Mouse (Mus musculus): ENCODE results near the gene Cnga1.

The Cnga1 gene

DNA sequence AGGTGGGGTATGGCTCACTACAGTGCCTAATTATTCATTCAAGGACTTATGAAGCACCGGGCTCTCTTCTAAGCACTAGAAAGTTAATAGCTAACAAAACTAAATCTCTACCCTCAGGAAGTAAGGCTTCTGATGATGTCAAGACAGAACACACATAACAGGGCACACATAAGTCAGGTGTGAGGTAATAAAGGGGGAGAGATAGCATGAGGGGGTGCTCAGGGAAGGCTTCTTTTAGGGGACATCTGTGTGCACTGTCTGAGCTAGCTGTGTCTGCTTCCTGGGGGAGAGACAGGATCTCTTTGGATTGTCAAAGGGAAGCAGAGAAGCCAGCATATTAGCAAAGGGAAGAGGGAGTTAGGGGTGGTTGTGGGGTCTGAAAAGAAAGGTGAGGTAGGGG is at the start of gene Cnga1:
TSS of gene Cnga1 (minus strand) at position 101 of the 400 bp plus-strand sequence.
- DNase-seq: no peak

DNA sequence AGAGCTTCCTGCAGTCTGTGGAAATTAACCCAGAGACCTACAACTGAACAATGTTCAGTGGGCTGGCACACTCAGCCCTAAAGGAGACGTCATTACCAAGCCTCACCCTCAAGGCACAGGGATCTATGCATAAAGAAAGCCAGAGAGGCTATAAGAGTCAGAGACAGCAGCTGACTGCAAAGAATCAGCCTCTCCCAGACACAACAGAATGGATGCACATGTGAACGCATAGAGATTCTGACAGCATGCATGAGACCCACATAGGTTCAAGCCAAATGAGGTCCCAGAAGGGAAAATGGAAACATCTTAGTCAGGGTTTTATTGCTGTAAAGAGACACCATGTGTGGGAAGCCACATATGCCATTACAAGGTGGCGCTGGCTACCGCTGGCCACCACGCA is 46.4 kb upstream of the Cnga1 start:
- DNase-seq: no peak

DNA sequence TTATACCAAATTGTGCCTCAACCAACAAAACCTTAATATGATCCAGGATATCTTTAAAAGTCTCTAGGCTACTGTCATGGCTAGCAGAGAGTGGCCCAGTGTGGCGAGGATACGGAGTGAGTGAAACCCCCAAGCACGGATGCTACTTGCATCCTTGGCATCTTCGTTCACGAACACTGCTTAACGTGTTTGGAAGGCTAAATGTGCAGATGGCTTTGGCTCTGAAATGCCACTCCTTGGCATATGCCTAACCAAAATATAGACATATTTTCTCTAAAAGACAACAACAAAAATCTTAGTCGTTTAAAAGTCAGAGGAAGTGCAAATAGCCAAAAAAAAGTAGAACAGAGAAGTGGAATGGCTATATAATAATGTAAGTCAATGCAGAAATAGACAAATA is 45.5 kb upstream of the Cnga1 start:
- DNase-seq: no peak

DNA sequence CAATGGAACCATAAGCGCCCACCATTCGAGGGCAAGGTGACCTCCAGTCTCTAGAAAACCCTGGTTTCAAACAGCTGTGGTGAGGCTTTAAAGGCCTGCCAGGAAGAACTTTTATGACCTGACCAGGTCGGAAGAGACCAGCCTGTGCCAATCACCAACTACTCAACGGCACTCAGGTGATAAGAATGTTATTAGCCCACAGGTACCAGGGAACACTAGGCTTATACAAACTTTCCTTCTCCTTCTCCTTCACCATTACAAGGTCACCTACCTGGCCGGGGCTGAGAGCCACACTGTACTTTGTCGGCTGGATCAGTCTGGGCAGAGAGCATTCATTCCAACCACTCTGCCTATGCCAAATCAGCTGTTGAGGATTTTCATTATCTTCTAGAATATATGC is 37.4 kb upstream of the Cnga1 start:
- DNase-seq: no peak

DNA sequence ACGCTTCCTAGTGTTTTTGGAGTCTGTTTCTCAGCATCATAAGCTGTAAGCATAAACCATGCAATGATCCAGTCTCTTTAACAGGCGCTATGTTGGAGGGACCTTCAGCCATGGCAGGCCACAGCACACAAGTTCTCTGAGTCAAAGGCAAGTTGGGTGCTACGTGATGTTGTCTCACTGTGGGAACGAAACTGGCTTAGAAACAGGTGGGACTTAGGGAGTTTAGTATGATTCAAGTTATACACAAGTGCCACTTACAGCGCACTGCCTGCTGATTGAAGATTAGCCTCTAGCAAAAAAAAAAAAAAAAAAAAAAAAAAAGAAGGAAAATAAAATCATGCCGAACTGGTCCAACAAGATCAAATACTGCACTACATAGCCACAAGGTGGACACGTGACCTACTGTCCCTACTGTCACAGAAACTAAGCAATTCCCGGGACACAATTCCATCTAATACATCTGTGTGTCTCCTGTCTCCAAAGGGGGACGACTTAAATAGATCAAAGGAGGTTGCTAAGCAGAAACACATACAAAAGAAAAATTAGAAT is 31.0 kb upstream of the Cnga1 start:
- no peak for DNase-seq

DNA sequence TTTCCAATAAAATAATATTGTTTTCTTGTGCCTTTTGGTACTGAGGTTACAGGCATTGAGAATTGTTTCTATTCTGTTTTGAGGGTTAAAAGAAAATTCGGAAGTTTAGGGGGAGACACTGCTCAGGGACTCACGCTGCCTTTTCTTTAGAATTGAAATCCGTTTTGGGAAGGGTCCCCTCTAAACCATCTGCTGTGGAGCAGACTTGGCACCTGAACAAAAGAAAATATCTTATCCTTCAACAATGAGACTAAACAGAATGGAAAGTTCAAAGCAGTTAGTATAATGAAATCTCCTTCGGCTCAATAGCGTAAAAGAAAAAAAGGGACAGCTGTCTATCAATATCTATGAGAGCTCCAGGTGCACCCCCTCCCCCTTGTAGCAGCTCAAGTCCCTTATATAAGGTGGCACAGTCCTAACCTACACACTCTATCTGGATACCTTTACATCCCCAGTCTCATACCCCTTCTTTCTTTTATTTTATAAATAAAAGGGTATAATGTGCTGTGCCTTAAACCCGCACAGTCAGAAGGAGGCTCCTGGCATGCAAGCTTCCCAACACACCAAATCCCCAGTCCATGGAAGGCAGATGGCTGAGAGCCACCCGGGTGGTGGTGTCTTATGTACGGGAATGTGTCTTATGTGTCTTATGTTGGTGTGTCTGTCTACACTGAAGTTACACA is 27.1 kb upstream of the Cnga1 start:
- no peak for DNase-seq

DNA sequence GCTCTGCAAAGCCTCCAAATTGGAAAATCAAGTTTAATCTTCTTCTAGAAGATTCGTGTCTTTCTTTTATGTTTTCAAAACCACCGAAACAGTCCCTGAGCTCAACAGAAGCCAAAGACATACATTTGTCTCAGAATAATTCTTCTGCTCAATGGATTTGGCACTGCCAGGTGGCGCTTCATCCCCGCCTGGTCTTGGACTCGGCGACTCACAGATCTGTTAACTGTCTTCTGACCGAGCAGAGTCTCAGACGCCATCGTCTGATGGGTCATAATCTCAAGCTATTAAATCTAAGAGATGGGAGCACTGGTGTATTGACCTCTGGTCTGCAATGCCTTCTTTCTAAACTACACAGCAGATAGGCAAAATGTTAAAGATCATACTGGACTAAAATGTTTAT is 24.3 kb upstream of the Cnga1 start:
- DNase-seq: no peak

DNA sequence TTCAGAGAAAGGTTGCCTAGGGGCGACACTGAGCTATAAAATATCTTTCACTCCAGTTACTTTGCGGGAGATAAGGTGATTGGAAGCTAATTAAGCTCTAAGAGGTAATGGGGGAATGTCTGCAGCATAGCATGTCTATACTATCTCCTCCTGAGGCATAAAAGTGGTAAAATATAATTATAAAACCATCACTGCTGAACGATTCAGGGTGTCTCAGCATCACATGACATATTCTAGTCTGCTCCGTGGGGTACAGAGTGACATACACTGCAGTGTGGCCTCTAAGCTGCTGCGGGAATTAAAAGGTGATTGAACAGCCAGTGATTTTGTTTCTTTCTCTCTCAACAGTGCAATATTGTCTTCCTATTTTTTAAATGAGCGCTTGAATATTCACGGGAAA is 22.4 kb upstream of the Cnga1 start:
- DNase-seq: no peak

DNA sequence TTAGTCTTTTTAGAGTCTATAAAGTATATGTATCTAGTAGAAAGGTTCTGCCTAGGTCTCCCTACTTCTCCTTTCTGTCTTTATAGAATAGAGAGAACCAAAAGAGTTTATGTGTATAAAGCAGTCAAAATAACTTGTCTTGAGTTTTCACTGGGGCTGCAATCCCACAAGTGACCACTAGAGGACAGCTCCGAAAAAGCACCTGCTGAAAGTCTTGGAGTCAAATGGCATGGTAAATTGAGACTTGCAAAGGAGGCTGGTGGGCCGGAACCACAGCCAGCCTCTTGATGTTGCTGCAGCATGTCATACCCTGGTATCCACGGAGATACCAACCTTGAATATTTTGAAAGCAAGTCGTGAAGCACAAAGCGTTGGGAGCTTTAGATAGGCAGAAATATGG is 21.2 kb upstream of the Cnga1 start:
- DNase-seq: peak; percentile 71

DNA sequence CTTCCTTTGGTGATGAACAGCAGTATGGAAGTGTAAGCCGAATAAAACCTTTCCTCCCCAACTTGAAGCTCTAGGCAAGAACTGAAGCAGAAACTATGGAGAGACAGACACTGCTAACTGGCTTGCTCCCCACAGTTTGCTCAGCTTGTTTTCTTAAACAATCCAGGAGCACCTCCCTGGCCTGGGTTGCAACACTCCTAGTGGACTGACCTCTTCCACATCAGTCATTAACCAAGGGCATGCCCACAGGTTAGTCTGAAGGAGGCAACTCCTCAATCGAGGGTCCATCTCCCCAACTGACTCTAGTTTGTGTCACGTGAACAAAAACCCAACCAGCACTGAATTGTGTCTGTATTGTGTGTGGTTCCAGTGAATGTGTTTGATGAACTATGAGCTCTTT is 20.8 kb upstream of the Cnga1 start:
- DNase-seq: no peak

DNA sequence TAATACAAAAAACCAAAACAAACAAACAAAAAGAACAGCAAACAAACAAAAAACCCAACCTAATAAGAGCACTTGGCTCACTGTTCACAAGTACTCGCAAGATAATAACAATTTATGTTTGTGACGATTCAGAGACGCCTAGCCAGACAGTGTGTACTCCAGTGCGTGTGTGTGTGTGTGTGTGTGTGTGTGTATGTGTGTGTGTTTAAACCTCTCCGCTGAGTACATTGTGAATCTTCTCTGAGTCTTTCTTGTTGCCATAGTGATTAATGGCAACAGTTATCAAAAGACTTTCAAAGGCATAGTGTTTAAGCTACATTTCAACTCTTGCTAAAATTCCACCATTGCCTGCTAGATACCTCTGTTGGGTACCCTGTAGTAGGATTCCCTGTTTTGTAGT is 20.1 kb upstream of the Cnga1 start:
- no peak for DNase-seq

DNA sequence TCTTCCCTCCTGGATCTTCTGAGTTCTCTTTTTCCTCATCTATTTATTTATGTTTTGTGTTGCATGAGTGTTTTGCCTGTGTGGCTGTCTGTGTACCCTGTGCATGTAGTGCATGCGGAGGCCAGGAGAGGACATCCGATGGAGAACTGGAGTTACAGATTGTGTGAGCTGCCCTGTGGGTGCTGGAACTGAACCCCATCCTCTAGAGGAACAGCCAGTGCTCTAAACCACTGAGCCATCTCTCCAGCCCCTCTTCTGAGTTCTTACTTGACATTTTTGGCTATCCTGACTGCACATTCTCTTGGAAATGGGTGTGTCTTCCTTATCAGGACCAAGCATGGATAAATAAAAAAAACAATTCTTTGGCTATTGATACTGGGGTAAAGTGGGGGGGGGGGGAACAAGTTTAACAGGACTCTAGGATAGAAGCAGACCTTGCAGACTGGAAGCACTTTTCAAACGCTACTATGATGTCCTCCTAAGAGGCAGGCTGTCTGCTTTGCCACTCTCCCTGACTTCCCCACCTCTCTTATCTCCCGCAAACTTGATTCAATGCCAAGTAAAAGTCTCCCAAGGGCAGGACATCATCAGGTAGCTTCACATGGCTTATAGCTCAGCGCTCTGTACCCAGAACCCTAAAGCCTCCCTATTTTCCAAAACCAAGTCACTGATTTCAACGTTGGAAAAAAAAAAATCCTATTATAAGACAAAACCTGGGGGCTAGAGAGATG is 17.1 kb upstream of the Cnga1 start:
- no peak for DNase-seq

DNA sequence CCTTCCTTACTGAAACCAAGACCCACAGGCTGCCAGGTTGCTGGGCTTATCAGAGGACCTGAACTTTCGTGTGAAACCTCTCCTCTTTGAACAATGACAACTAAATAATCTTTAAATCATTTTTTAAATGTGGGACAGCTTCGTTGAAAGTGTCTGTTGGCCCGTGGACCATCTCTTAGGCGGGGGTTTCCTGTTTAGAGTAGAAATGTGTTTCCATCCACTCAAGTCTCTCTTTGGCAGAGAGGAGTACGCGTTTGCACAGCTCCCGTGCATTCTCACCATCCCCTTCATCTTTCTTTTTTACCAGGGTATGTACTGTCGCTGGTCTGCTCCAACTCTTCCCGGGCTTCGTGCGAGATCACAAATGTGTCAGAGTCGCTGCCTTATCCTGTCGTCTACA is 14.3 kb upstream of the Cnga1 start:
- no peak for DNase-seq

DNA sequence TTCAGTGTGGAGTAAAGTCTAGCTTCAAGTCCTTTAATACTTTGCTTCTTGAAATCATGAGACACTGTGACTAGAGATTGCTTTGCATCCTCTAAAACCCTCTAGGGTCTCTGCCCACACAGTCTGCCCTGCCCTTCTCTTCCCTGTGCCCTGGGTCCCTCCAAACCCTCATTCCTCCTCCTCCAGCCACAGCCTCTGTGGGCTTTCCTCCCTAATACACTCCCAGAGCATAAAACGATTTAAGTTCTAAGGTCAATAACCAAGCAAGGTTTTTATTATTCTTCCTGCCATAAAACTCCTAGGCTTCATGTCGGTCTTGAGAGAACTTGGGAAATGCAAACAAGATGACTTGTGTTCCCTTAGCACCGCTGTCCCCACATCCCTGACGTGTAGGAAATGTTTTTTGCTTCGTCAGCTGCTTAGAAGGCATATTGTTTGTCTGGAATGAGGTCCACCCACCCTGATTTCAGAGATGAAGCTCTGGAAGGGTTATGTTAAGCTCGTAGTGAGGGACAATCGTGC is 12.3 kb upstream of the Cnga1 start:
- DNase-seq: no peak

DNA sequence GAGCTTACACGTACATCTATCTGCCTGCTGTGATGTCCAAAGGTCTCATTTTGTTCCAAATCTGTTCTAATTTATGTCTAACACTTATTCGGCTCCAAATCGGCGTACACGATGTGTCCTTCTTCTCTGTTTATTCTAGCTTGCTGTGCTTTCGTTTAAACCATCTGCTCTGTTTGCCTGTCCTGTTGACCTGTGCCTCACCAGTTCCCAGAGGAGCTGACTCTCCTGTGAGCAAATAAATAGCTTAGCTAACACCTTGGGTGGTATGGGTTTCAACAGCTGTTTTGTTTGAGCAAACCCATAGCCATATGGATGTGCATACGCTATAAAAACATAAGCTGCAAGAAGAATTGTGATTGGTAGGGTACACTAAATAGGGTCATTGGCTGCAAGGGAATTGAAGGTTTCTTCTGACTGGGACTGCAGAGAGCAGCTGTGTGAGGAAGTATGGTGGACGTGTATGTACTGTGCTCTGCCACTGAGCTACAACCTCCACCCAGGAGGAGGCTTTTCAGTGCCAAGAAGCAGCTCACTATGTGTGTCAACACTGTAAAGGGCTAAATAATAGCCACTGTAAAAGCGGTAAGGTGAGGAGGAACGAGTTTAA is 9.1 kb upstream of the Cnga1 start:
- DNase-seq: no peak

DNA sequence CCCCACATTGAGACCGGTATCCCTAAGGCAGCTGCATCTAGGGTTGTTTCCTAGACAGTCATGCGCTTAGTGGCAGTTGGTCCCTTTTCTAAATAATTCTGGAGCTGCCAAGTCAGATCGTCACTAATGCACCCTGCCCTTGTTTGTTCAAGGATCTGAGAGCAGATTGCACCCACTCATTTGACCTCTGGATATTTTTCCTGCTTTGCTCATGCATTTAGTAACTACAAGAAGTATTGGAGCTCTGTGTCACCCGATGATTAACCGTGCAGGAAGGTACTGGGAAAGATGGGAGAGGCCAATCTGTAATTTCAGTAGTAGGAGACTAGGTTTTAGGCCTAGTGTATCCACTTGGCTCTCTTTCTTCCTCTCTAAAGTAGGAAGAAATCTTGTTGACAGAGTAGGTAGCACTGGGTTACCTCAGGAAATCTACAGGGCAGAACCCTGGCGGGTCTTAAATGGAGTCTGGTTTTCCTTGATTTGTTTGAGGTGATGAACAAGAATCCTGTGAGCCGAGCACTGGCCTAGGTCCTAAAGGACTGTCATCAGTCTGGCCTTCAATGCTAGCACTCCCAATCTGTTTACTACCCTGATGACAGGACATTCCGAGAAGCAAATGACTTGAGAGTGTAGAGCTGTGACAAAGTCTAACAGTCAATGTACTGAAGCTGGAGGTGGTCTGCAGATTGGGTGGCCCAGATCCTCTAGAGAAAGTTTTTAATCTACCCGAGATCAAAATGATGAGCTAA is 5.1 kb upstream of the Cnga1 start:
- DNase-seq: no peak

DNA sequence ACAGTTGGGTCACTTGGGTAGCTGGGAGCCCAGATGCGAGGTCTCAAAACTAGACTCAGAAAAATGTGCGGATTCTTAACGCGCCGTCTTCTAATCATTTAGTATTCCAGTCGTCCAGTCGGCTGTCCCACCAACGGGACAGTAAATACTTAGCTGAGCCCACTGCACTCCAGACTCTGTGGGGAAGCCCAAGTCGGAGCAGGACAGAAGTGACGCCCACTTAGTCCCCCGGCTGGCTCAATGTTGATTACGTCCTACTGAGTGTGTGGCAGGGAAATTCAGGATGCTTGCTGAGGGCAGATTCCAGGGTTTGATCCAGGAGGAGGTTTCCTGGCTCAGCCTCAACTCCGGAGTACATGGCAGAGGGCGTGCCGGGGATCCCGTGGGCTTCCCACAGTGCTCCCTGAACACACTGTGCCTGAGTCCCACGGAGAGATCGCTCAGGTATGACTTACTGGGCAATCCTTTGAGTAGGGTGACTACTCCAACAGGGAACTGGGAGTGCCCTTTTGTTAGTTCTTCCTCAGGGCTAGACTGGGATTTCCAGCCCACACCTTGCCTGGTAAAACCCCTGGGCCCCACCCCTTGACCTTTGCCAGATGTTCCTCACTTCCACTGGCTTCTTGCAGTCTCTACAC is 4.0 kb upstream of the Cnga1 start:
- peak; percentile 21 for DNase-seq

DNA sequence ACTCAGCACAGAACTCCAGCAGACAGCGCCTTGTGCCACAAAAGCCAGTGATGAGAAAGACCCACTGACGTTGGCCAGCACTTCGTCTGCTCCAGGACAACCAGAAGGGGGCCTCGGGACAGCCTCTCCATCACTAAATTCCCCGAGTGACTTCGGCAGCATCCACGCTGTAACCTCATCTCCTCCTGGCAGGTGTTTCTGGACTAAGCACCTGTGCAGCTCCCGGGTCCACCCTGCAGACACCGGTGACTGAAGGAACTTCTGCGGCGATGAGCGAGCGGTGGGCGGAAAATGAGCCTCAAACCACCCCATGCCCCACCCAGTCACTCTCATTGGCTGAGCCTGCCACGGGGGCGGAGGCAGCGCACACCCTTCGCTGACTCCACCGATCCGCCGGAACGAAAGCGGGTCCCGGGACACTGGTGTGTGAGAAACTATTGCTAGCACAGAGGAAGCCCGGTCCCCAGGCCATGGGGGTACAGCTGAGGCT is 3.4 kb upstream of the Cnga1 start, which contains the start of gene Nipal1:
TSS of gene Nipal1 (plus strand) at position 378 of the 490 bp plus-strand sequence.
- DNase-seq: peak; percentile 91

DNA sequence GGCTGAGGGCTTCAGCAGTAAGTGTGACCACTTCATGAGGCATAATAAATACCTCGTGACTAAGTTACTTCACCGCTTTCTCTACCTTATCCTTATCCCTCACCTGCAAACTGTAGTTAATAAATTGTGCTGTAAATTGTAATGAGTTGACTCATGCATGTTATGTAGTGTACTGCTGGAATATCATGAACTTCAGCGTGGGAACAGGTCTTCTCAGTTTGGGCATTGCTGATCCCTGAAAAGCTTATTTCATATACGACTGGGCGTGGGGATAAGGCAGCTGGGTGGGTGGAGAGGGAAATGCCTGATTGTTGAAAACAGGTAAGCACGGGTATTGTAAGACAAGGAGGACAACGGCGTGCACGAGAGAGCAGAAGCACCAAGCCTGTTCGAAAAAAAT is 2.9 kb upstream of the Cnga1 start:
- no peak for DNase-seq

DNA sequence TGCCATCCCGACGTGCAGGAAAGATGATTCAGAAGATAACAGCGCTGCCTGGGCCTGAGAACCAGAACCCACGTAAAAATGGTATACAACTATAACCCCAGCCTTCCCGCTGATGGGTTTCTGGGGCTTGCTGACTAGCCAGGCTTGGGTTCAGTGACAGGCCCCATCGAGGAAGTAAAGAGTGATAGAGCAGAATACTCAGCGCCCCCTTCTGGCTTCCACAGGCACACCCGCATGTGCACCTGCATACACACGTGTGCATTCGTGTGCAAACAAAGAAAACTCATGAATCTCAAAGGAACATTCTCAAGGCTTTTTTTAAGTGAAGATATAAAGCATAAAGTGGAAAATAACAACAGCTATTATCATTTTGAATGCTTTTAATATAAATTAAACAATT is 2.1 kb upstream of the Cnga1 start:
- DNase-seq: peak; percentile 85

DNA sequence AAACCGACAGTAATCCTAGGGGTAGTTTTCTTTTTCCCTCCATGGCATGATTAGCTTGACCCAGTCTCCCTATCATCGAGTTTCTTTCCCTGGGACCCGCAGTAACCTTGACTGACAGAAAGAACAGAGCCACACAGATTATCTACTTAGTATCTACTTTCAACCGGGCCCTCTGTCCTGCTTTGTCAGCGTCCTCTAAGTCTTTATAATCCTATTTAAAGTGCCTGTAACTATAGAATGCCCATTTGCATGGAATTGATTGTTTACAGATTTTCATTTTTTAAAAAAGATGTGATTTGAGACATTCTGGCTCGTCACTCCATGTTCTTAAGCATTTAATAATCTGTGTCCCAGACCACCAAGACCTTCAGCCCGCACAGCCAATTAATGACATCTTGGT is 420 bp downstream of the Cnga1 start:
- DNase-seq: no peak

DNA sequence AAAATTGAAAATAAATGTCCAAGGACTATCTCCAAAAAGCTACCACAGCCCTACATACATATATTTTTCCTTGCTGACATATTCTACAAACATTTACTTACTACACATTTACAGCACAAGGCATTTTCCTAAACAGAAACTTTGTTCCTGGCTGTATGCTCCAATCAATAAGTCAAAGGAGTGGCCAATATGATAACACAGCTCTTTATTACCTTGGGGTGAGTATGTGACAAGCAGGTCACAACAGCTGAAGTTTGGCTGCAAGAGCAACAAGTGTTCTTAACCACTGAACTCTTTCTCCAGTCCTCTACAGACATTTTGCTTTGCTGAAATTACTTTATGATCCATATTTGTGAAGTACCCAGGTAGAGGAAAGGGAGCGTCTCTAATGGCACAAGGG is 4.0 kb downstream of the Cnga1 start:
- DNase-seq: no peak

Measured in thymus, postnatal 14 days (tissue).